Mouse (Mus musculus) large intestine, adult 2 months (tissue): ENCODE data around the gene Aadacl3. TPM values are rescaled to one million over a fixed set of nuclear protein-coding genes. Genes with fewer than 3 reads are reported as not detected.

Experiments
- DNase-seq: peaks from one replicate; pipeline ENCODE4 v3.0.0-alpha.2; 2012; ENCODE audit warnings: low read depth, low spot score
- WGBS: fragments of 180-500 bp; shearing (Covaris S2); methylation state at CpG from one replicate; pipeline ENCODE4 v1.1.7; 2018; 5-methylcytosine and 5-hydroxymethylcytosine counted together
- polyA plus RNA-seq: library from polyadenylated mRNA; depleted of rRNA; stranded (reverse); fragments of >200 nt; gene quantifications from 2 replicates; pipeline ENCODE4 v1.2.3, GENCODE M21; 2012; rRNA removed

Gene Aadacl3
- not detected in 2 replicates for polyA plus RNA-seq

- 63% methylated on average over 3 of the region's 3 CpGs for WGBS
- DNase-seq, result no peak
These were observed at the start of gene Aadacl3 for GRCm38 (mm10) chr4:144463656-144464055. Aadacl3 (minus strand) TSS chr4:144463756.

DNA sequence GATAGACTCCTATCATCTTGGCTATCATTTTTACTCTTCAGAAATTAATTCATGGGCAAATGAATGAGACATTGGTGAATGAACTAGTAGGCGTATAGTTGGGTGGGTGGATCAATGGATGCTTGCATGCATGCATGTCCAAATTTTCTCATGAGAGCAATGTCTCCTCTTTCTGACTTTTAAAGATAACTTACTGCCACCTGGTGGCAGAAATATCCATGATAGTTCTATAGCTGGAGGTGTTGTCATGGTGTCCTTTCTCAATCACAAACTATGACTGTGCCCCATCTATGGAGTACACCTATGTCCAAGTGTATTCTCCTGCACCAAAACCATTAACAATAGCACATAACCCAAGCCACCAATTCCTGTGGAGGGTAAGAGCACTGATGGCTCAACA is 43.0 kb upstream of the Aadacl3 start:
- WGBS, result 83% methylated on average over 1 of the region's 1 CpGs
- DNase-seq, result no peak

- no peak for DNase-seq
These were observed 29.8 kb upstream of the Aadacl3 start for GRCm38 (mm10) chr4:144493331-144493730.

DNA sequence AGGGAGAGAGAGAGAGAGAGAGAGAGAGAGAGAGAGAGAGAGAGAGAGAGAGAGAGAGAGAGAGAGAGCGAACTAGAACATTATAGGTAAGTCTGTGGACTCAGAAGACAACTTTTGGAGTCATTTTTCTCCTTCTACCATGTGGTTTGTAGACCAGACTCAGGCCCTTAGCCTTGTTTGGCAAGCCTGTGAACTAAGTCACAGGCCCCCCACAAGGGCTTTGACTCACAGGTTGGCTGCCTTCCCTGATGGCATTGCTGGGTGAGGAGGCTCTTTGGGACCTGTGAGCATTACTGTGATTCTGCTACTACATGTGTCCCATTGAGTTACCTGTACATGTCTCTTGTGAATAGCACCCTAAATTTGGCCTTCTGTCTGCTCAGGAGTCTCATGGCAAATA is 4.5 kb upstream of the Aadacl3 start:
- WGBS, result 77% methylated on average over 1 of the region's 1 CpGs
- DNase-seq, result no peak

DNA sequence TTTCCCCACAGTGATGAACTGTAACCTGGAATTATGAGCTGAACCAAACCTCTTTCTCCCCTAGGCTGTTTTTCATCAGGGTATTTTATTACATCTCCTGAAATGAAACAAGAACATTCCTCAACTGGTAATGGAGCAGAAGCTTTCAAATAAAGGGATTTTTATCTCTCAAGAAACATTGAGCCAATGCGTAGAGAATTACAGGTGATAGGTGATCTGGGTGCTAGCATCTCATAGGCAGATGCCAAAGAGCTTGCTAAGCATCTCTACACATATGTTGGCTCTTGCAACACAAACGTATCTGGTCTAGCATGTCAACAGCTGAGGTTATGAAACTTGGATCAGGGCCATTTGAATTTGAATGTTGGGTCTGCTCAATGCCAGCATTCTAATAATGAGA is 1.6 kb upstream of the Aadacl3 start:
- WGBS, result 69% methylated on average over 2 of the region's 2 CpGs
- DNase-seq, result no peak

DNA sequence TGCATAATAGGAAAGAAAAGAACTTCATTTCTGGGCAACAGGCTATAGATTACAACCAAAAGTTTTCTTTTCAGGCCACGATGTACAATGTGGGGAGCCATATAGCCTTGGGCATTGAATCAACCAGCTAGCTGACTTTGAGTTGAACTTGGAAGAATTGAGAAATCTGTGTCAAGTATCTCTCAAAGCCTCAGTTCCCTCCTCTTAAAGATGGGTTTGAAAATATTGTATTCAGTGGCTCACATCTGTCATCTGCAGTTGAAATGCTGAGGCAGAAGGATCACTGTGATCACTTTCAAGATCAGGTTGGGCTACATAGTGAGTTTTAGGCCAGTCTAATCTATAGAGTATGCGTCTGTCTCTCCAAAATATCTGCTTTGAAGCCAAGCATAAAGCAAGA is 10.3 kb downstream of the Aadacl3 start, which contains the start of gene Gm9944:
Gene Gm9944, minus strand, starts transcription at position 101 of the 400 bp plus-strand sequence.
- DNase-seq, result no peak
- 82% methylated on average over 2 of the region's 2 CpGs for WGBS

DNA sequence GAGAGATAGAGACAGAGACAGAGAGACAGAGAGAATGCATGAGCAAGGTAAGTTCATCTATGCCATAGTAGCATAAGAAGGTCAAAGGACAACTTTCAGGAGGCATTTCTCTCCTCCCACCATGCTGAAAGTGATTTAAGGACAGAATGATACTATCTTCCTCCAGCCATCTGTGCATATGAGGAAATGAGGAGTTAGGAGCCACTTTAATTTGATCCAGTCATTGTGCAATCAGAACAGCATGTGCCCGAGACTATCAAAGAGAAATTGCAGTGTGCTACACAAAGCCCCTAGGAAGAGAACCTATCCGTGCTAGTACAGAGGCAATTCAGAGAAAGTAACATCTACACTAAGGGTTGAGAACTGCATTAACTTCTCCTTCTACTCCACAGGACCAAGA is 15.0 kb downstream of the Aadacl3 start:
- 51% methylated on average over 2 of the region's 2 CpGs for WGBS
- DNase-seq, result no peak

- no peak for DNase-seq
These were observed 22.0 kb downstream of the Aadacl3 start for GRCm38 (mm10) chr4:144441582-144441981.

GRCm38 (mm10) chr4:144441095-144441494 is 22.5 kb downstream of the Aadacl3 start:
- DNase-seq, result no peak

More at GRCm38 (mm10) chr4:144441582-144441981, 22.0 kb downstream of the Aadacl3 start:
- 59% methylated on average over 1 of the region's 1 CpGs for WGBS

DNA sequence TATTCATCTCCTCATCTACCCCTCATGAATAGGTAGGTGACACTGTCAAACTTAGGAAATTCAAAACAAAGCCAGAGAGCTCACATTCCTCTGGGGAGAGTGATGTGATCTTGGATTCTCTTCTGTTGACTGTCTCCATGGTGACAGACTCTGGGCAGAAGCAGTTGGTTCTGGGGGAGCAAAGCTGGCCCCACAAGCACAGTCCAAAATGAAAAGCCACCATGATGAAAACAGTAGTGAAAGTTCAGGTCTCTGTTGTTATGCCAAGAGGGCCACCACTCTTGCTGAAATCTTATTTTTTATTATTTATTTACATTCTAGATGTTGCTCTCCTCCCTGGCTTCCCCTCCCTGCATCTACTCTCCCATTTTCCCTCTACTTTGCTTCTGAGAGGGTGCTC is 24.9 kb downstream of the Aadacl3 start, which contains the start of gene 1700012P22Rik:
Gene 1700012P22Rik, minus strand, starts transcription at position 101 of the 400 bp plus-strand sequence.
- DNase-seq, result no peak

More at GRCm38 (mm10) chr4:144441095-144441494, 22.5 kb downstream of the Aadacl3 start:
- 95% methylated on average over 4 of the region's 4 CpGs for WGBS

DNA sequence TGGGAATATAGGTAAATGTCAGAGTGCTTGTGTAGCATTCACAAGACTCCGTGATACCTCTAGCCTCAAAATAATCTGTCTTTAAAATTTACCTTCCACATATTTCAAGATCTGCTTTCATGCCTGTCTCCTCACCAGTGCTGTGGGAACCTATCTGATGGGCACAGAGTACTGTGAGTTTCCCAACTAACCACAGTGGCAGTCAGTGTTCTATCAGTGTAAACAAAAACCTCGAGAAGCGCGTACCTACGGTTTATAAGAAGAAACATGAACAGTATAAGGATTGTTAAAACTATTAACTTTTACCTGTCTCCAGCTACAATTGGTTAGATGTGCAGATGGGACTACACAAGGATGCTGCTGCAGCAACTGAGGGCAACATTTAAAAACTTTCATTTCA is 30.3 kb downstream of the Aadacl3 start:
- no peak for DNase-seq
- WGBS, result 82% methylated on average over 5 of the region's 5 CpGs

GRCm38 (mm10) chr4:144430723-144431122 is 32.8 kb downstream of the Aadacl3 start:
- WGBS, result 52% methylated on average over 2 of the region's 2 CpGs

DNA sequence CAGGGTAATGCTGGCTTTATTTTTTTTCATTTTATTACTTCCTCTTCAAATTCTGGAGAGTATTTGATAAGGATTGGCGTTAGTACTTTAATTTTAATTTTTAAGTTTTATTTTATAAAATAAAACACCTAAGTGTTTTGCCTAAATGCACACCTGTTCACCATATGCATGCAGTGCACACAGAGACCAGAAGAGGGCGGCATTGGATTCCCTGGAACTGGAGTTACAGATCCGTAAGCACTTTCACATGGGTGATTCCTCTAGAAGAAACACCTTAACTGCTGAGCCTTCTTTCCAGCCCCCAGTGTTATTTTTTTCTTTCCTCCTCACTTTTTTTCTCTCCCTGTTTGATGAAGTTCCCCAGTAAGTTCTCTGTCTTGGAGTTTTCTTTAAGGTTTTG is 34.7 kb downstream of the Aadacl3 start:
- WGBS, result 23% methylated on average over 3 of the region's 3 CpGs
- no peak for DNase-seq

More at GRCm38 (mm10) chr4:144430723-144431122, 32.8 kb downstream of the Aadacl3 start:
- DNase-seq, result no peak

GRCm38 (mm10) chr4:144424590-144424989 is 39.0 kb downstream of the Aadacl3 start:
- 66% methylated on average over 5 of the region's 5 CpGs for WGBS
- no peak for DNase-seq

- DNase-seq, result no peak
These were observed 42.9 kb downstream of the Aadacl3 start for GRCm38 (mm10) chr4:144420644-144421043.

- no peak for DNase-seq
- 64% methylated on average over 9 of the region's 9 CpGs for WGBS
These were observed 55.3 kb downstream of the Aadacl3 start, which contains the start of gene Pramef12 for GRCm38 (mm10) chr4:144408290-144408689. Pramef12 (minus strand) TSS chr4:144408464.

DNA sequence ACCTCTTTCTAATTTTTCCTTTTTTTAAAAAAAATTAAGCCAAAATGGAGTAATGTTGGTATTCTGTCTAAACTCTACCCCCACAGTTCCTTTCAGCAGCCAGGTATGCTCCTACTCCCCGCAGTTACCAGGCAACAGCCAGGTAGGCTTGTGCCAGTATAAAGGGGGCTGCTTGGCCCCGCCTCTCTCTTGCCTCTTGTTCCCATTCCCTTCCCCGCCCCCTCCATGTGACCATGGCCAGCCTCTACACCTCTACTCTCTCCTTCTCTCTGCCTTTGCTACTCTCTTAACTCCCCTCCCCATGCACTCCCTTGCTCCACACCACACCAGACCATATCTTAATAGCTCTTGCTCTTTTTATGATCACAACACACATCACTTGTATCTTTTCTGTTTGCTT is 57.3 kb downstream of the Aadacl3 start:
- no peak for DNase-seq
- 86% methylated on average over 3 of the region's 3 CpGs for WGBS

- peak; percentile 8 for DNase-seq
- 2% methylated on average over 17 of the region's 17 CpGs for WGBS
These were observed 59.0 kb downstream of the Aadacl3 start for GRCm38 (mm10) chr4:144404456-144405086.
